Mouse (Mus musculus) neural tube, embryonic 10.5 days (tissue): ENCODE results near the gene Arvcf.

ENCODE experiments used
- DNase-seq: peaks from one replicate; pipeline ENCODE4 v3.0.0-alpha.2; 2017; ENCODE audit warnings: low spot score; ENCODE audit errors: extremely low spot score

The Arvcf gene

GRCm38 (mm10) chr16:18353106-18353505 lies 5.1 kb downstream of the Arvcf start:
- no peak for DNase-seq

- no peak for DNase-seq
These were observed 9.0 kb downstream of the Arvcf start for GRCm38 (mm10) chr16:18356961-18357360.

- DNase-seq, result no peak
These were observed 10.0 kb downstream of the Arvcf start for GRCm38 (mm10) chr16:18357977-18358376.

GRCm38 (mm10) chr16:18360151-18360805 lies 12.3 kb downstream of the Arvcf start:
- DNase-seq, result no peak

GRCm38 (mm10) chr16:18362948-18363347 lies 15.0 kb downstream of the Arvcf start:
- DNase-seq, result no peak

- no peak for DNase-seq
These were observed 18.9 kb downstream of the Arvcf start for GRCm38 (mm10) chr16:18366849-18367248.

GRCm38 (mm10) chr16:18370197-18370596 lies 22.2 kb downstream of the Arvcf start:
- no peak for DNase-seq

DNA sequence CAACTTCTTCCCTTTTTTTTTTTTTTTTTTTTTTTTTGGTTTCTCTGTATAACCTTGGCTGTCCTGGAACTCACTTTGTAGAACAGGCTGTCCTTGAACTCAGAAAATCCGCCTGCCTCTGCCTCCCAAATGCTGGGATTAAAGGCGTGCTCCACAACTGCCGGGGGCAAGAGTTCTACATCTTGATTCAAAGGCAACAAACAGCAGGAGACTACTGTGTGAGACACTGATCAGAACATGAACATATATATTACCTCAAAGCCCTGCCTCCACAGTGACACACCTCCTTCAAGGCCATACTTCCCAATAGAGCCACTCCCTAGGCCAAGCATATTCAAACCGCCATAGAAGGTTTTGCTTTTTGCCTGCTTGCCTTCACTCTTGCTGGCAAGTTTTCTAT lies 25.6 kb downstream of the Arvcf start:
- DNase-seq, result no peak

- no peak for DNase-seq
These were observed 28.4 kb downstream of the Arvcf start for GRCm38 (mm10) chr16:18376297-18376954.

DNA sequence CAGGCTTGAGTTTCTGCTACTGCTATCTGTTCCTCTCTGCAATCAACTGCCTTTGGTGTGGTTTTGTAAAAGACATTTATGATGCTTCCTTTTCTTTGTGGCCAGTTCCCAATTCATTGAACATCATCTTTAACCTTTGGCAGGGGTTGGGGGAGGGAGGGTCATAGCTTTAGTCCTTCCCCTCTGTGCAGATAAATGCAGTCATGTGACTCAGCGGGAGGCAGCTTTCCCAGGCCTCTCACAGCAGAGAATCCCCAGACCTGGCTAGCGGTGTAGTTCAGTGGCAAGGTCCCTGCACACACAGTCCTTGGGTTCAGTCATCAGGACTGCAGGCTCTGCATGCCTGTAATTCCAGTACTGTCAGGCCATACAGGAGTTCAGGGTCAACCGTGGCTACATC lies 29.2 kb downstream of the Arvcf start:
- DNase-seq, result no peak

DNA sequence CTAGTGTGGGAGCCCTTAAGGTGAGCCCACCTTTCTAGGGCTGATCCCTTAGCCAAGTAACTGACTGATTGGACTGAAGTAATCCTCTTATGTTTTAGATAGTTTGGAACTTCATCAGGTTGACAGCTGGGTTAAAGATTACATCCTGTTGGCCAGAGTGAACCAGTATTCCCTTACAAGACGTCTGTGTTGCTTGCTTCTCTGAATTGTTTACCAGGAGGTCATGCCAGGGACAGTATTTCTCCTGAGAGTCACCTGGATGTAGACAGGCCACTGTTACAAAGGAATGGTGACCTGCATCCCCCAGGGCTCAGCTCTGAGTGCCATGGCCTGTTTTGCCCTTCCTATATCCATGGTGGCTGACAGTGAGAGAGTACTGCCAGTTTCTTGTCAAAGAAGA lies 30.5 kb downstream of the Arvcf start:
- DNase-seq, result no peak

- no peak for DNase-seq
These were observed 31.5 kb downstream of the Arvcf start for GRCm38 (mm10) chr16:18379338-18380001.

GRCm38 (mm10) chr16:18380495-18381063 lies 32.6 kb downstream of the Arvcf start:
- peak; percentile 65 for DNase-seq

DNA sequence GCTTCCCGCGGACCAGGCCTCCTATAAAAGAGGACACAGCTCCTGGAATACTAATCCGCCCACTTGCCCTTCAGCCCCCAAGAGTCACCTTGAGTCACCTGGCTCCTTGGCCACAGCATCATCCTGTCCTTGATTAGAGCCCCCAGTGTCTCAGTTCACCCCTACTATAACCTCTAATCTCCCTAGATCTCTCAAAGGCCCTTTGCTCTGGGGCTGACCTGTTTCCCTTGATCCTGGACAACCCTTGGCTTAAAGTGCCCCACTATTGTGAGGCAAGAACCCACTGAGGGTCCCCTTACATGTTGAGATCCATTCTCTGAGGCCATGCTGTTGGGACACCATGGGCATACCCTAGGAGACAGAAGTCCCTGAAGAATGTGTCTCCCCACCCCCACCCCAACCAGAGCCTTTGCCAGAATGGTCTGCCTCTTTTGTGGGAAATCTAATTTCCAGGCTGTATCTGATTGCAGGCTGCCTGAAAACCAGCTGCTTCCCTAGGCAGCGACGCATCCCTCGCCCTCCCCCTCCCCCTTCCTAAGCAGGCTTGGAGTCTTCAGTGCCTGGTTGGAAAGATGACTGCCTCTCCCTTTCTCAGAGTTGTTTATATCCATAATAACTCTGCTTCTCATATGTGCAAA lies 33.8 kb downstream of the Arvcf start:
- DNase-seq, result no peak

- DNase-seq, result no peak
These were observed 35.2 kb downstream of the Arvcf start for GRCm38 (mm10) chr16:18383045-18383726.

- no peak for DNase-seq
These were observed 35.8 kb downstream of the Arvcf start for GRCm38 (mm10) chr16:18383756-18384155.

DNA sequence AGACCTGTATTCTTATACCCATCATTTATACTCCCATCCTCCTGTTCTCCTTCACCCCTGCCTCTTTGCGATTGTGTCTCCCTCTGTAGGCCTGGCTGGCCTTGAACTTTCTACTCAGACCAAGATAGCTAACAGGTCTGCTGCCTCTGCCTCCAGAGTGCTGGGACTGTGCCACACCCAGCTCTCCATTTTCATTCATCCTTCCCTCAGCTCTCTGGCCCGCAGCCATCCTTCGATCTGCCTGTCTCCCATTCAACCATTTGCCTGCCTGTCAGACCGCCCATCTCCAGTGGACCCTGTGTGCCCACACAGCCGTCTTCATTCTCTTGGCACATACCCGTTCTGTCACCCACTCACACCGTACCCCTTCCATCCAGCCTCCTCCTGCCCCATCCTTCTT lies 36.2 kb downstream of the Arvcf start:
- DNase-seq, result no peak

DNA sequence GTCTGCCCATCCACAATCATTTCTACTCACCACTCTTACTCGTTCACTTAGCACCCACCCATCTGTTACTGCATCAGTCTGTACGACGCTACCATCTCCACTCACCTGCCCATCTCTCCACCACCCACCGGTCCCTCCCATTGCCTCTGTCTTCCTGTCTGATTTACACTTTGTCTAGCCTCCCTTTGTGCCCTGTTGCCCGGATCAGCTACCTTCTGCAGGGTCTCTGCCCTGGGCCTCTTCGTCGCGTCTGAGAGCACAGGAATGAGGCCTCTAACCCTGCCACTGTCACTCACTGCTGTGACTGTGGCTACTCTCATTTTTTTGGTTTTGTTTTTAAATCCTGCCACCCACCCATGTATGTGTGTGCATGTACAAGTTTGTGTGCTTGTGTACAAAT lies 36.7 kb downstream of the Arvcf start:
- no peak for DNase-seq

DNA sequence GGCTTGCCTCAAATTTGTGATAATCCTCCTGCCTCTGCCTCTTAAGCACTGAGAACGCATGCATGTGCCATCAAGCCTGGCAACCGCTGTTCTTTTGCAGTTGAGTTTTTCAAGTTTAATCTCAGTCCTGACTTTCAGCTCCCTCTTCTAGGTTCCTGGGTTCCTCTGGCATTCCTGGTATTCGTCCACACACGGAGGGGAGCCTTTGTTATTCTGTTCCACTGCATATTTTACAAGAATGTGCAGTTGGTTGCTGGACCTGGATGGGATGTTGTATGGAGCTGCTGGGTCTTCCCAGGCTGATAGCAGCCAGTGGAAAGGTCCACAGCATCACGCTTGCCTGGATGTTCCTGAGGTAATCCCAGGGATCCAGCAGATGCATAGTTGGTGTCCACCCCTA lies 37.4 kb downstream of the Arvcf start:
- no peak for DNase-seq

DNA sequence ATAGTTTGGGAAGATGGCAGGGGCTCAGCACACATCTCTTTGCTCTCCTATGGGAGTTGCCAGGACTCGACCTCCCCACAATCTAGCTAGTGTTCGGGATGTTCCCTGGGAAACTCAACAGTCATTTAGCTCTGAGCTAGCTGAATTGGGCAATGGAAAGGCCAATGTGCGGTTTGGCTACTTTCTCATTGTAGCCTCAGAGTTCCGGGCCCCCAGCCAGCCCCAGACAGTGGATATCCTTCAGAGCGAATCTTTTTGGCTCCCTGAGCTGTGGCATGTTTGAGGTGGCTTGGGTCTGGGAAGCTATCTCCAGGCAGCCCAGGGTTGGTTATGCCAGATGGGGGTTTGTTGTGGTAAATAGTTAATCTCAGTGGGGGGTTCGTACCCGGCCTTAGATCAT lies 38.5 kb downstream of the Arvcf start:
- no peak for DNase-seq

- DNase-seq, result no peak
These were observed 39.0 kb downstream of the Arvcf start for GRCm38 (mm10) chr16:18386972-18387371.
